Mouse (Mus musculus): ENCODE measurements around the gene Gemin7.

DNA sequence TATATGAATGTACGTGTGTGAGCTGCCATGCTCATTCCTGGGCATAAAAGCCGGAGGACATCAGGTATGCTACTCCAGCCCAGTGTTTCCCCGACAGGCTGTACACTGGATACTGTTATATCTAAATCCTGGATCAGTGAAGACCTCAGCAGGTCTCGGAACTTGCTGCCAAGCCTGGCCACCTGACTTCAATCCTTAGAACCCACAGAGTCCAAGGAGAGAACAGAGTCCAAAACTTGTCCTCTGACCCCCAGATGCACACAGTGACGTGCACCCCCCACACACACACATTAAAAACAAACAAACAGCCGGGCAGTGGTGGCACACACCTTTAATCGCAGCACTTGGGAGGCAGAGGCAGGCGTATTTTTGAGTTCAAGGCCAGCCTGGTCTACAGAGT is 10.0 kb downstream of the Gemin7 start:
- no peak for TF ChIP-seq CEBPB (IDR thresholded peaks at IDR 0.05; ENCODE audit: low read depth)
- TF ChIP-seq CTCF (IDR thresholded peaks at IDR 0.05; ENCODE audit: control insufficient read depth, insufficient read depth, insufficient read length) = no peak
- no peak for TF ChIP-seq MYOG (IDR thresholded peaks at IDR 0.05; ENCODE audit: control insufficient read depth, extremely low read depth, insufficient read length)
- TF ChIP-seq MAX (IDR thresholded peaks at IDR 0.05) = no peak
- no peak for TF ChIP-seq USF1 (IDR thresholded peaks at IDR 0.05; ENCODE audit: low read depth)
- TF ChIP-seq MYOD1 (IDR thresholded peaks at IDR 0.05; ENCODE audit: control insufficient read depth, insufficient read length, low read depth) = no peak

All from C2C12 (cell line).